Mouse (Mus musculus) intestine, postnatal 0 days (tissue): ENCODE data around the gene Cachd1. TPM values are rescaled to one million over a fixed set of nuclear protein-coding genes. Genes with fewer than 3 reads are reported as not detected.

ENCODE experiments used
- ATAC-seq: fragments of 200-750 bp; cut with Nextera tagmentation; 2 replicates; pipeline ENCODE4 v1.8.0; 2017; ENCODE audit warnings: mild to moderate bottlenecking, moderate TSS enrichment, moderate library complexity
- H3K27ac ChIP-seq: fragments of 300-500 bp; sonication (generic); 2 replicates; pipeline ENCODE4 v1.5.1; 2014; ENCODE audit warnings: mild to moderate bottlenecking, low read depth, low read length, moderate library complexity
- H3K27me3 ChIP-seq: fragments of 300-500 bp; sonication (generic); replicated peaks from 2 replicates; pipeline ENCODE4 v1.6.1; 2014; ENCODE audit warnings: low read length, mixed read lengths; ENCODE audit not compliant: control insufficient read depth, insufficient read depth
- H3K36me3 ChIP-seq: fragments of 300-500 bp; sonication (generic); 2 replicates; pipeline ENCODE4 v1.6.1; 2014; ENCODE audit warnings: mild to moderate bottlenecking, moderate library complexity; ENCODE audit not compliant: control insufficient read depth, insufficient read depth
- H3K4me1 ChIP-seq: fragments of 300-500 bp; sonication (generic); replicated peaks from 2 replicates; pipeline ENCODE4 v1.6.1; 2014; ENCODE audit warnings: antibody characterized with exemption, low read length, mixed read lengths; ENCODE audit not compliant: control insufficient read depth, insufficient read depth
- H3K4me2 ChIP-seq: fragments of 300-500 bp; sonication (generic); replicated peaks from 2 replicates; pipeline ENCODE4 v1.6.1; 2014; ENCODE audit warnings: low read depth, mild to moderate bottlenecking, moderate library complexity
- H3K4me3 ChIP-seq: fragments of 300-500 bp; sonication (generic); 2 replicates; pipeline ENCODE4 v1.5.1; 2014; ENCODE audit warnings: low read depth, low read length
- H3K9ac ChIP-seq: fragments of 300-500 bp; sonication (generic); 2 replicates; pipeline ENCODE4 v1.6.1; 2014; ENCODE audit warnings: mild to moderate bottlenecking, low read depth, low read length
- H3K9me3 ChIP-seq: fragments of 300-500 bp; sonication (generic); 2 replicates; pipeline ENCODE4 v1.6.1; 2016; ENCODE audit warnings: mixed run types; ENCODE audit not compliant: control insufficient read depth
- CTCF ChIP-seq: sonication (generic); IDR thresholded peaks from 2 replicates; pipeline ENCODE4 v1.5.1; 2016; ENCODE audit warnings: low read depth, mild to moderate bottlenecking, control low read depth, antibody characterized with exemption, moderate library complexity
- WGBS: fragments of 180-500 bp; shearing (Covaris S2); extraction: QIAGEN DNeasy Blood & Tissue Kit; methylation state at CpG from one replicate; pipeline ENCODE4 v1.1.7; 2014; 5-methylcytosine and 5-hydroxymethylcytosine counted together
- polyA plus RNA-seq: library from polyadenylated mRNA; unstranded; fragments of >200 nt; fragmentation: Nextera tagmentation; extraction: Ambion mirVana; gene quantifications from 2 replicates; pipeline ENCODE4 v1.2.1, GENCODE M21; 2015

Gene Cachd1
- polyA plus RNA-seq, 1 experiment from 2014 or later = 8.2 TPM

- H3K27ac ChIP-seq = no peak overlapping the region
- no peak overlapping the region for H3K4me3 ChIP-seq
- no peak for TF ChIP-seq CTCF
- H3K4me1 ChIP-seq = peaks cover 7% of the 10 kb centered on the region; the same call in 1 of the 2 replicates
- no peaks in the 10 kb centered on the region for H3K9me3 ChIP-seq
- no peak overlapping the region for H3K9ac ChIP-seq
- no peaks in the 10 kb centered on the region for H3K36me3 ChIP-seq
- WGBS = 66% methylated on average over 7 of the region's 7 CpGs
- no peak overlapping the region for H3K4me2 ChIP-seq
- no peaks in the 10 kb centered on the region for H3K27me3 ChIP-seq
- no peak for ATAC-seq
Measured at GRCm38 (mm10) chr4:100822526-100822925, 46.1 kb downstream of the Cachd1 start.

- no peak overlapping the region for H3K9ac ChIP-seq
- H3K9me3 ChIP-seq = no peaks in the 10 kb centered on the region
- H3K4me3 ChIP-seq = no peak overlapping the region
- H3K36me3 ChIP-seq = no peaks in the 10 kb centered on the region
- ATAC-seq = no peak
- 33% methylated on average over 5 of the region's 5 CpGs for WGBS
- H3K4me2 ChIP-seq = no peak overlapping the region
- TF ChIP-seq CTCF = no peak
- H3K27me3 ChIP-seq = no peaks in the 10 kb centered on the region
- H3K4me1 ChIP-seq = peaks cover 10% of the 10 kb centered on the region; the same call in 1 of the 2 replicates
- no peak overlapping the region for H3K27ac ChIP-seq
Measured at GRCm38 (mm10) chr4:100827374-100827773, 50.9 kb downstream of the Cachd1 start.

GRCm38 (mm10) chr4:100828737-100829136 is 52.3 kb downstream of the Cachd1 start:
- no peak for ATAC-seq
- Histone ChIP-seq H3K9ac (no peak overlapping the region), H3K36me3 (no peaks in the 10 kb centered on the region), H3K27ac (no peak overlapping the region), H3K4me2 (no peak overlapping the region), H3K27me3 (no peaks in the 10 kb centered on the region), H3K4me3 (no peak overlapping the region), H3K4me1 (peaks cover 13% of the 10 kb centered on the region), H3K9me3 (no peaks in the 10 kb centered on the region)
- WGBS = 8% methylated on average over 10 of the region's 10 CpGs
- TF ChIP-seq CTCF = no peak

- no peak overlapping the region for H3K4me2 ChIP-seq
- peaks cover 4% of the 10 kb centered on the region; the same call in 1 of the 2 replicates for H3K4me1 ChIP-seq
- H3K9ac ChIP-seq = no peak overlapping the region
- H3K27ac ChIP-seq = no peak overlapping the region
- no peaks in the 10 kb centered on the region for H3K9me3 ChIP-seq
- no peaks in the 10 kb centered on the region for H3K27me3 ChIP-seq
- peak; percentile 42; the same call in 1 of the 2 replicates for TF ChIP-seq CTCF
- ATAC-seq = no peak
- H3K36me3 ChIP-seq = no peaks in the 10 kb centered on the region
- WGBS = 37% methylated on average over 6 of the region's 6 CpGs
- H3K4me3 ChIP-seq = no peak overlapping the region
Measured at GRCm38 (mm10) chr4:100837205-100837604, 60.7 kb downstream of the Cachd1 start.

GRCm38 (mm10) chr4:100842629-100843028 is 66.2 kb downstream of the Cachd1 start:
- Histone ChIP-seq H3K27me3 (no peaks in the 10 kb centered on the region), H3K9me3 (no peaks in the 10 kb centered on the region), H3K4me3 (no peak overlapping the region), H3K4me1 (no peaks in the 10 kb centered on the region; the same call in 1 of the 2 replicates), H3K9ac (no peak overlapping the region), H3K36me3 (no peaks in the 10 kb centered on the region), H3K27ac (0 out of 2 replicates have a peak overlapping the region, but pooled peaks have one; percentile 4), H3K4me2 (no peak overlapping the region)
- ATAC-seq = no peak
- TF ChIP-seq CTCF = no peak
- 34% methylated on average over 5 of the region's 5 CpGs for WGBS

GRCm38 (mm10) chr4:100843119-100843518 is 66.6 kb downstream of the Cachd1 start:
- Histone ChIP-seq H3K36me3 (no peaks in the 10 kb centered on the region), H3K9me3 (no peaks in the 10 kb centered on the region), H3K9ac (no peak overlapping the region), H3K4me2 (no peak overlapping the region), H3K27me3 (no peaks in the 10 kb centered on the region), H3K27ac (0 out of 2 replicates have a peak overlapping the region, but pooled peaks have one; percentile 4), H3K4me1 (no peaks in the 10 kb centered on the region; the same call in 1 of the 2 replicates), H3K4me3 (no peak overlapping the region)
- TF ChIP-seq CTCF = no peak
- no peak for ATAC-seq
- 78% methylated on average over 5 of the region's 5 CpGs for WGBS
